Mouse (Mus musculus): ENCODE measurements around the gene Slc25a42.

Gene Slc25a42

GRCm38 (mm10) chr8:70171240-70171639 lies 40.9 kb downstream of the Slc25a42 start:
- DNase-seq (ENCODE audit: inconsistent ontology term): no peak

GRCm38 (mm10) chr8:70170748-70171147 lies 41.4 kb downstream of the Slc25a42 start:
- DNase-seq (ENCODE audit: inconsistent ontology term): no peak

- DNase-seq (ENCODE audit: inconsistent ontology term): no peak
Observed at GRCm38 (mm10) chr8:70170116-70170515, 42.0 kb downstream of the Slc25a42 start.

GRCm38 (mm10) chr8:70166504-70167110 lies 45.5 kb downstream of the Slc25a42 start:
- peak; percentile 77 for DNase-seq (ENCODE audit: inconsistent ontology term)

- DNase-seq (ENCODE audit: inconsistent ontology term): no peak
Observed at GRCm38 (mm10) chr8:70163316-70163715, 48.8 kb downstream of the Slc25a42 start.

GRCm38 (mm10) chr8:70160015-70160414 lies 52.1 kb downstream of the Slc25a42 start:
- no peak for DNase-seq (ENCODE audit: inconsistent ontology term)

GRCm38 (mm10) chr8:70159211-70159610 lies 52.9 kb downstream of the Slc25a42 start:
- no peak for DNase-seq (ENCODE audit: inconsistent ontology term)

GRCm38 (mm10) chr8:70158069-70158853 lies 53.8 kb downstream of the Slc25a42 start:
- peak; percentile 89 for DNase-seq (ENCODE audit: inconsistent ontology term)

GRCm38 (mm10) chr8:70157240-70157800 lies 54.8 kb downstream of the Slc25a42 start:
- no peak for DNase-seq (ENCODE audit: inconsistent ontology term)

- DNase-seq (ENCODE audit: inconsistent ontology term): peak; percentile 84
Observed at GRCm38 (mm10) chr8:70152537-70153257, 59.4 kb downstream of the Slc25a42 start.

- no peak for DNase-seq (ENCODE audit: inconsistent ontology term)
Observed at GRCm38 (mm10) chr8:70150158-70150557, 61.9 kb downstream of the Slc25a42 start.

GRCm38 (mm10) chr8:70147678-70148607 lies 64.2 kb downstream of the Slc25a42 start:
- no peak for DNase-seq (ENCODE audit: inconsistent ontology term)

- DNase-seq (ENCODE audit: inconsistent ontology term): no peak
Observed at GRCm38 (mm10) chr8:70139981-70140380, 72.1 kb downstream of the Slc25a42 start.

GRCm38 (mm10) chr8:70139026-70139857 lies 72.9 kb downstream of the Slc25a42 start, which contains the start of the genes Rfxank, Borcs8 and Mef2b:
Gene Rfxank, minus strand, starts transcription at chr8:70139154.
Gene Borcs8, plus strand, starts transcription at chr8:70139499.
Gene Mef2b, plus strand, starts transcription at chr8:70139711.
- DNase-seq (ENCODE audit: inconsistent ontology term): peak; percentile 99

- DNase-seq (ENCODE audit: inconsistent ontology term): no peak
Observed at GRCm38 (mm10) chr8:70137890-70138289, 74.2 kb downstream of the Slc25a42 start.

- no peak for DNase-seq (ENCODE audit: inconsistent ontology term)
Observed at GRCm38 (mm10) chr8:70136591-70136990, 75.5 kb downstream of the Slc25a42 start.

GRCm38 (mm10) chr8:70134931-70135330 lies 77.2 kb downstream of the Slc25a42 start:
- DNase-seq (ENCODE audit: inconsistent ontology term): no peak

All from Muller cell, postnatal 12 days (primary cell).